Mouse (Mus musculus) neural tube, embryonic 13.5 days (tissue): ENCODE results near the gene Polr2b. TPM values are rescaled to one million over a fixed set of nuclear protein-coding genes. Genes with fewer than 3 reads are reported as not detected.

Source experiments
- ATAC-seq: fragments of 200-750 bp; cut with Nextera tagmentation; 2 replicates; pipeline ENCODE4 v1.8.0; 2017; ENCODE audit warnings: low read depth, mild to moderate bottlenecking, moderate TSS enrichment, moderate library complexity
- H3K27ac ChIP-seq: fragments of 300-500 bp; sonication (generic); replicated peaks from 2 replicates; pipeline ENCODE4 v1.5.1; 2015; ENCODE audit warnings: moderate library complexity, mild to moderate bottlenecking, inconsistent platforms
- H3K27me3 ChIP-seq: fragments of 300-500 bp; sonication (generic); 2 replicates; pipeline ENCODE4 v1.6.1; 2015; ENCODE audit warnings: mild to moderate bottlenecking, inconsistent platforms
- H3K36me3 ChIP-seq: fragments of 300-500 bp; sonication (generic); 2 replicates; pipeline ENCODE4 v1.6.1; 2015; ENCODE audit warnings: mild to moderate bottlenecking, inconsistent platforms
- H3K4me1 ChIP-seq: fragments of 300-500 bp; sonication (generic); replicated peaks from 2 replicates; pipeline ENCODE4 v1.6.1; 2015; ENCODE audit warnings: inconsistent platforms
- H3K4me2 ChIP-seq: fragments of 300-500 bp; sonication (generic); 2 replicates; pipeline ENCODE4 v1.6.1; 2015; ENCODE audit warnings: inconsistent platforms, mild to moderate bottlenecking, moderate library complexity
- H3K4me3 ChIP-seq: fragments of 300-500 bp; sonication (generic); 2 replicates; pipeline ENCODE4 v1.5.1; 2015; ENCODE audit warnings: mild to moderate bottlenecking, inconsistent platforms
- H3K9ac ChIP-seq: fragments of 300-500 bp; sonication (generic); 2 replicates; pipeline ENCODE4 v1.6.1; 2015; ENCODE audit warnings: moderate library complexity, mild to moderate bottlenecking, inconsistent platforms
- H3K9me3 ChIP-seq: fragments of 300-500 bp; sonication (generic); 2 replicates; pipeline ENCODE4 v1.6.1; 2016; ENCODE audit warnings: inconsistent platforms
- WGBS: fragments of 180-500 bp; shearing (Covaris S2); methylation state at CpG from one replicate; pipeline ENCODE4 v1.1.7; 2015; 5-methylcytosine and 5-hydroxymethylcytosine counted together
- polyA plus RNA-seq: library from polyadenylated mRNA; unstranded; fragments of >200 nt; fragmentation: Nextera tagmentation; extraction: Ambion mirVana; gene quantifications from 2 replicates; pipeline ENCODE4 v1.2.1, GENCODE M21; 2015

Polr2b gene
- polyA plus RNA-seq, 1 experiment from 2014 or later: 62.3 TPM

DNA sequence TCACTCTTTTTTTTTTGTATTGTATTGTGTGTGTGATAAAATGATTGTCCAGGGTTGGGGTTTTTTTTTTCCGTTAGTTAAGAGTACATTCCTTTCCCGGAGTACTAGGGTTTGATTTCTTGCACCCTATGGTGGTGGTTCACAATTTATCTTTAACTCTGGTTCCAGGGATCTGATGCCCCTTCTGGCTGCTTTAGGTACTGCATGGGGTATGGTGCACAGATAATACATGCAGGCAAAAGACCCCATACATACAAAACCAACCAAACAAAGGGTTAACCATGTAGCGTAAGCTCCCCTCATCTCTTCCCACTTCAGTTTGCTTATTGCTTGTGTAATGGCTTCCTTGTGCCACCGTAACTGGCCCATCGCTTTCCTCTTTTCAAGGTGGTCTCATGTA is 34.0 kb upstream of the Polr2b start:
- no peaks in the 10 kb centered on the region for H3K27me3 ChIP-seq
- no peaks in the 10 kb centered on the region for H3K9me3 ChIP-seq
- WGBS: 88% methylated on average over 5 of the region's 5 CpGs
- no peak overlapping the region for H3K9ac ChIP-seq
- no peak overlapping the region for H3K27ac ChIP-seq
- no peak overlapping the region for H3K4me3 ChIP-seq
- ATAC-seq: no peak
- no peak overlapping the region for H3K4me2 ChIP-seq
- H3K36me3 ChIP-seq: peaks cover 69% of the 10 kb centered on the region
- no peaks in the 10 kb centered on the region for H3K4me1 ChIP-seq

DNA sequence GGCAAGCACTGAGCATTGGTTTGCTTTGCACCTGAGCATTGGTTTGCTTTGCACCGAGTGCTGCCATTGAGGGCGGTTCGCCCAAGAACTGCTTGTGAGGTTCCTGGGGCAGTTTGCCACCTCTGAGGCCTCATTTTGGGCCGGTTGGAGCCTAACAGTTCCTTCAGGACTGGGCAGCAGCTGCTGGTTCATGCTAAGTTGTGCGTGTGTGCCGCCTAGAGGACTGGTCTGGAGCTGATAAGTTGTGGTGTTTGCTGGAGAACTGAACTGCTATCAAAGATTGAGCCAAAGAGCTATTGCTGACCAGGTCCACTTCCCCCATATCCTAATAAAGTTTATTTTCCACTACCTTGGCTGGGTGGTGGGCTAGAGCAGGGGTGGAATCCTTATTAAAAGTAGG is 32.7 kb upstream of the Polr2b start:
- peaks cover 74% of the 10 kb centered on the region for H3K36me3 ChIP-seq
- 94% methylated on average over 6 of the region's 6 CpGs for WGBS

DNA sequence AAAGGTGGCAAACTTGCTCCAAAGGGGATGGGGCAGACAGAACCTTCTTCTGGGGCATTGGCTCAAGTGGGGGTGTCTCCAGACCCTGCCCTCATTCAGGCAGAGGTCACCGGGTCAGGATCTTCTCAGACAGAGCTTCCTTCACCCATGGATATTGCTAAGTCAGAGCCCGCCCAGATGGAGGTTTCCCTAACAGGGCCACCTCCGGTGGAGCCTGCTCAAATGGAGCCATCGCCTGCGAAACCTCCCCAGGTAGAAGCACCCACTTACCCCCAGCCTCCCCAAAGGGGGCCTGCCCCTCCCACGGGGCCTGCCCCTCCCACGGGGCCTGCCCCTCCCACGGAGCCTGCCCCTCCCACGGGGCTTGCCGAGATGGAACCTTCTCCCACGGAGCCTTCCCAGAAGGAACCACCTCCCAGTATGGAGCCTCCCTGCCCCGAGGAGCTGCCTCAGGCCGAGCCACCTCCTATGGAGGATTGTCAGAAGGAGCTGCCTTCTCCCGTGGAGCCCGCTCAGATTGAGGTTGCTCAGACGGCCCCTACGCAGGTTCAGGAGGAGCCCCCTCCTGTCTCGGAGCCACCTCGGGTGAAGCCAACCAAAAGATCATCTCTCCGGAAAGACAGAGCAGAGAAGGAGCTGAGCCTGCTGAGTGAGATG is 28.3 kb upstream of the Polr2b start:
- Histone ChIP-seq H3K36me3 (peaks cover 59% of the 10 kb centered on the region), H3K4me1 (no peaks in the 10 kb centered on the region), H3K27me3 (no peaks in the 10 kb centered on the region), H3K9me3 (no peaks in the 10 kb centered on the region), H3K9ac (no peak overlapping the region), H3K4me3 (no peak overlapping the region), H3K4me2 (no peak overlapping the region), H3K27ac (no peak overlapping the region)
- ATAC-seq: no peak
- 86% methylated on average over 20 of the region's 20 CpGs for WGBS

More for the DNA sequence above, 32.7 kb upstream of the Polr2b start:
- Histone ChIP-seq H3K27me3 (no peaks in the 10 kb centered on the region), H3K4me3 (no peak overlapping the region), H3K9ac (no peak overlapping the region), H3K4me2 (no peak overlapping the region), H3K9me3 (no peaks in the 10 kb centered on the region), H3K4me1 (no peaks in the 10 kb centered on the region), H3K27ac (no peak overlapping the region)
- no peak for ATAC-seq

DNA sequence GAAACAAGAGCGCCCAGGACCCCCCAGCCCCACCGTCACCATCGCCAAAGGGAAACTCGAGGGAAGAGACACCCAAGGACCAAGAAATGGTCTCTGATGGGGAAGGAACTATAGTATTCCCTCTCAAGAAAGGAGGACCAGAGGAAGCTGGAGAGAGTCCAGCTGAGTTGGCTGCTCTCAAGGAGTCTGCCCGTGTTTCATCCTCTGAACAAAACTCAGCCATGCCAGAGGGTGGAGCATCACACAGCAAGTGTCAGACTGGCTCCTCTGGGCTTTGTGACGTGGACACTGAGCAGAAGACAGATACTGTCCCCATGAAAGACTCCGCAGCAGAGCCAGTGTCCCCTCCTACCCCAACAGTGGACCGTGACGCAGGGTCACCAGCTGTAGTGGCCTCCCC is 27.7 kb upstream of the Polr2b start:
- no peak for ATAC-seq
- no peak overlapping the region for H3K4me3 ChIP-seq
- no peak overlapping the region for H3K27ac ChIP-seq
- H3K4me2 ChIP-seq: no peak overlapping the region
- 90% methylated on average over 9 of the region's 9 CpGs for WGBS
- no peaks in the 10 kb centered on the region for H3K4me1 ChIP-seq
- H3K9me3 ChIP-seq: no peaks in the 10 kb centered on the region
- no peak overlapping the region for H3K9ac ChIP-seq
- peaks cover 58% of the 10 kb centered on the region for H3K36me3 ChIP-seq
- H3K27me3 ChIP-seq: no peaks in the 10 kb centered on the region

DNA sequence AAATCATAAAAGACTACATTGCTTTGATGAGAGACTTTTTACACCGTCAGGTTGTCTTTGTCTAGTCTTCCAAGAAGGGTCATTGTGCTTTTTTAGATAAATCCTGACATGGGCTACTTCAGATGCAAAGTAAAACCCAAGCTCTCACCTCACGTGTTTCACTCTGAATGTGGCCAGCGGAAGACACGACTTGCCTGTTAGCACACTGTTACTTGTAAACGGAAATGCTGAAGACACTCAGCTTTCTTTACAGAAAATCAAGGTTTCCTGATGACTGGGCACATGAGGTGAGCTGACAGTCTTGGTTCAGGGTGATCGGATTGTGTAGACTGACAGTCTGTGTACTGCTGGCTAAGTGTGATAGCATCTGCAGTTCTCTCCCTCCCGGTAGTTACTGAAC is 24.3 kb upstream of the Polr2b start:
- H3K27me3 ChIP-seq: no peaks in the 10 kb centered on the region
- WGBS: 84% methylated on average over 7 of the region's 7 CpGs
- H3K36me3 ChIP-seq: peaks cover 71% of the 10 kb centered on the region
- ATAC-seq: no peak
- no peaks in the 10 kb centered on the region for H3K9me3 ChIP-seq
- H3K4me2 ChIP-seq: no peak overlapping the region
- no peak overlapping the region for H3K9ac ChIP-seq
- H3K4me1 ChIP-seq: no peaks in the 10 kb centered on the region
- H3K27ac ChIP-seq: no peak overlapping the region
- H3K4me3 ChIP-seq: no peak overlapping the region

DNA sequence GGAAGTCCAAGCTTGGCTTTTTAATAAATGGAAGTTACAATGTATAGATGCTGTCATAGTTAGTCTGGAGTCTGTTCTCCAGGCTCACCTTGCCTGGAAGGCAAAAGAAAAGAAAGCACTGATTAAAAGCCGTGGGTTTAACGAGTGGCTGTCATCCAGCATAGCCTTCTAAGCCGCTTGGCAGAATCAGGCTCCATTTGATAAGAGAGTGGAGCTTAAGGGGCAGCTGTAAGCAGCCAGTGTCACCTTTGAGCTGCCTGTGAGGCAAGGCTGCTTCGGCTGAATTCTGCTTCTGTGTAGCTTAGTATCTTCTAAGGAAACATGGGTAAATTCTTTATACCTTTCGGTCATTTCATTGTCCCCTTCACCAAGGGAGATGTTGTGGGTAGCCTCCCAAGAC is 23.0 kb upstream of the Polr2b start:
- no peak overlapping the region for H3K9ac ChIP-seq
- H3K9me3 ChIP-seq: no peaks in the 10 kb centered on the region
- peaks cover 70% of the 10 kb centered on the region for H3K36me3 ChIP-seq
- no peak overlapping the region for H3K4me2 ChIP-seq
- no peaks in the 10 kb centered on the region for H3K4me1 ChIP-seq
- no peak overlapping the region for H3K27ac ChIP-seq
- WGBS: 85% methylated on average over 5 of the region's 5 CpGs
- H3K27me3 ChIP-seq: no peaks in the 10 kb centered on the region
- no peak for ATAC-seq
- H3K4me3 ChIP-seq: no peak overlapping the region

DNA sequence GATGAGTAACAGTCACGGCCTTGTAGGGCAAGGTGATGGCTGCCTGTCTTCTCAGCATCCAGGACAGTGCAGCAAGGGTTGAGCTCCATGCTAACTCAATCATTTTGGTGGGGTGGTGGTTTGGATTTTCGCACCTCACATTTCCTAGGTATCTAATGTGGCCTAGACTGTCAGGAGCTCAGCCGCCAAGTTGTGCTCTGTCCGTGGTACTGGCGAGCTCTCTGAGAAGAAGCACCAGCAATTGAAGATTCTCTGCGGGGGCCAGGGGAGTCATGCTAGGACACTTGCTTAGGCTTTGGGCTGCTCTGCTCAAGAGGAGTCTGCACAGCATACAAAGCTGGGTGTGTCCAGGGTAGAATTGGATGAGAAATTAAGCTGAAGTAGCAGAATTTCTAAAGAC is 22.0 kb upstream of the Polr2b start:
- no peaks in the 10 kb centered on the region for H3K27me3 ChIP-seq
- H3K27ac ChIP-seq: no peak overlapping the region
- no peaks in the 10 kb centered on the region for H3K9me3 ChIP-seq
- no peak overlapping the region for H3K4me2 ChIP-seq
- H3K4me1 ChIP-seq: no peaks in the 10 kb centered on the region
- H3K9ac ChIP-seq: no peak overlapping the region
- ATAC-seq: no peak
- peaks cover 70% of the 10 kb centered on the region for H3K36me3 ChIP-seq
- 88% methylated on average over 6 of the region's 6 CpGs for WGBS
- H3K4me3 ChIP-seq: no peak overlapping the region

DNA sequence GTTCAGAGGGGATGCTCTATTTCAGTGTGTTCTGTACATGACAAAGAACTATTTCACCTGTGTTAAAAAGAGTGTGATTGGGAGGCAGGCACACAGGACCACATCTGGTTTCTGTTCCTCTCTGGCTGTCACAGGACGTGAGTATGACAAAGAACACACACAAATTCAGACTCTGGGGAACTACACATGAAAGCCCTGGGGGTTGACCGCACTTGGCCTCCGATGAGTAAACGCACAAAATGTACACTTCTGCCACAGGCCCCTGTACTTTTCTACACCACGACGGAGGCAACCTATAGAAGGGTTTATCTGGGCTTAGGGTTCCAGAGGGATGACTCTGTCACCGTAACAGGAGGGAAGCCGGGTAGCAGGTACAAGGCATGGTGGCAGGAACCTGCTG is 20.3 kb upstream of the Polr2b start:
- no peak for ATAC-seq
- H3K9ac ChIP-seq: no peak overlapping the region

DNA sequence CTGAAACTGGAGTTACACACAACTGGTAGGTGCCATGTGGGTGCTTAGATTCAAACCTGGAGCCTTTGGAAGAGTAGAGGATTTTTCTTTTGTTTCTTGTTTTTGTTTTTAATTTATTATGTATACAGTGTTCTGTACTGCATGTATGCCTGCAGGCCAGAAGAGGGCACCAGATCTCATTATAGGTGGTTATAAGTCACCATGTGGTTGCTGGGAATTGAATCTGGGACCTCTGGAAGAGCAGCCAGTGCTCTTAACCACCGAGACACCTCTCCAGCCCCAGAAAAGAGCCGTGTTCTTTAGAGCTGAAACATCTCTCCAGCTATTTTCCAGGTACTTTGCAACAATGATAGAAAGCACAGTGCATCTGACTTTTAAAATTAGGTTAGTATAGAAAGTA is 19.3 kb upstream of the Polr2b start:
- ATAC-seq: no peak
- H3K36me3 ChIP-seq: peaks cover 87% of the 10 kb centered on the region
- WGBS: 92% methylated on average over 2 of the region's 2 CpGs
- no peak overlapping the region for H3K9ac ChIP-seq
- no peaks in the 10 kb centered on the region for H3K27me3 ChIP-seq
- no peak overlapping the region for H3K4me3 ChIP-seq
- no peaks in the 10 kb centered on the region for H3K4me1 ChIP-seq
- no peak overlapping the region for H3K27ac ChIP-seq
- no peaks in the 10 kb centered on the region for H3K9me3 ChIP-seq
- no peak overlapping the region for H3K4me2 ChIP-seq

More for the DNA sequence above, 20.3 kb upstream of the Polr2b start:
- no peak overlapping the region for H3K4me2 ChIP-seq
- H3K4me3 ChIP-seq: no peak overlapping the region
- H3K36me3 ChIP-seq: peaks cover 79% of the 10 kb centered on the region
- WGBS: 91% methylated on average over 8 of the region's 8 CpGs
- no peaks in the 10 kb centered on the region for H3K27me3 ChIP-seq
- H3K9me3 ChIP-seq: no peaks in the 10 kb centered on the region
- no peaks in the 10 kb centered on the region for H3K4me1 ChIP-seq
- H3K27ac ChIP-seq: no peak overlapping the region

DNA sequence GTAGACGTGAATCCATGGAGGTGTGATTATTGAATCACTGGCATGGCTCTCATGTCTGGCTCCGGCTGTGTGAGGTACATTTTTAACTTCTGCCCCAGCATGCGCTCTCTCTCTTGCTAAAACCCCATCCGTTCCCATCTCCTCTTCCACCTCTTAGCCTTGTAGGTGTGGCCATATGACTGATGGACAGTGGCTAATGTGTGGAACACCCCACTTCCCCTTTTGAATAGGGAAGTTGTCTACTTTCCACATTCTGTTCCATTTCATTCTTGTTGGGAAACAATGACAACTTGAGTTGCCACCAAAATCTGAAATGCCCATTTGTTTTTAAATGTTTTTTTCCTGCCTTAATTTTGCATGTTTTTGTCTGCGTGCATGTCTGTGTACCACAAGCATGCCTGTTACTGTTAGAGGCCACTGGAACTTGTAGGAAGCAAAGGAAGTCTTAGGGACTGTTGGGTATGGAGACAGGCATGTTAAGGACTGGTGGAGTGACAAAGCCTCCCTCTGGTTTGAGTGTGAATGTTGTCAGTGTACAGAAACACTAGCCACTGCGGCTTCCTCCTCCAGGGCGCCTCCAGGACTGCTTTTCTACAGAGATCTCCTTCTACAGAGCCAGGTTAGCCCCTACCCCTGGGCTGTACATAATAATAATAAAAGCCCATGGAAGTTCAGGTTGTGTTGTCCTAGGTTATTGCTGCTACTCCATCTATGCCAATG is 17.0 kb upstream of the Polr2b start:
- Histone ChIP-seq H3K4me3 (no peak overlapping the region), H3K4me2 (no peak overlapping the region), H3K27ac (no peak overlapping the region), H3K9me3 (no peaks in the 10 kb centered on the region), H3K4me1 (no peaks in the 10 kb centered on the region), H3K27me3 (no peaks in the 10 kb centered on the region), H3K36me3 (peaks cover 95% of the 10 kb centered on the region), H3K9ac (no peak overlapping the region)
- ATAC-seq: no peak
- WGBS: 93% methylated on average over 7 of the region's 7 CpGs

DNA sequence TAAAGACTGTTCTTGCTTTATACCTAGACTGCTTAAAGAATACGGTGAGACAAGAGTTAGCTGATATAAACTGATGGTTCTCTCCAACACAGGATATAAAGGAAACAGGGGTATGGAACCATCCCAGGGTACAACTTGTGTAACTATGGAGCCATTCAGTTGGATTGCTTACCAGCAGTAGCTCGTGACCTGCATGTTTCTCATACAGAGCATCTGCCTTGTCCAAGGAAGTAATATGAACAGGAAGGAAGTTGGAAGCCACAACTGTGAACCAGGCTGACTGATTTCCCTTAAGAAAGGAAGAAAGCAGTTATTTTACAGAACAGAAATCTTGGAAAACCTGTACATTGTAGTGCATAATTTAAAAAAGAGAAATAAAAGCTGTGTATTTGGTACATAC is 10.5 kb upstream of the Polr2b start:
- no peak for ATAC-seq
- H3K36me3 ChIP-seq: peaks cover 75% of the 10 kb centered on the region
- no peaks in the 10 kb centered on the region for H3K27me3 ChIP-seq
- H3K27ac ChIP-seq: no peak overlapping the region
- WGBS: 93% methylated on average over 2 of the region's 2 CpGs
- no peaks in the 10 kb centered on the region for H3K9me3 ChIP-seq
- H3K4me3 ChIP-seq: no peak overlapping the region
- no peak overlapping the region for H3K4me2 ChIP-seq
- no peak overlapping the region for H3K9ac ChIP-seq
- H3K4me1 ChIP-seq: no peaks in the 10 kb centered on the region

DNA sequence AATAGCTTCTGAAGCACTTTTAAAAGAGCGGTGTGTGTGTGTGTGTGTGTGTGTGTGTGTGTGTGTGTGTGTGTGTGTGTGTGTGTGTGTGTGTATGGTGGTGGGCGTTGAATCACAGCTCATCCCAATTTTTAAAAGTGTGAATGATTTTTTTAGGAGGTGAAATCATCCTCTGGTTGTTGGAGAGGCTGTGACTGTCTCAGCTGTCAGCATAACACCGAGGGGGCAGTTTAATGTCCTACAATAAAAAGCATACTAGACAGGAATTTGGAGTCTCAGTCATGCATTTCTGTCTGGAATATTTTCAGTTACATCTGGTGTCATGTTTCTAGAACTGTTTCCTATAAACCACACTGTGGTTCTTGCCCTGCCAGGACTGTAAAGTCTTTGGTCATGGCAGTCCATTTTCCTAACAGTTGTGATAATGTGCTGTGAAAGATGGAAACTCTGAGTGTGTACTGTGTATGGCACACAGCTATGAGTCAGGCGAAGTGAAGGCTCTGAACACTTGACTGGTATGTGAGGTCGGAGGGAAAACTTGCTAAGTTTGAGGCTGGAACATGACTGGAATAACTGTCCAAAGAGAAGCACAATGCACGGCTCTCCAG is 8.5 kb upstream of the Polr2b start:
- Histone ChIP-seq H3K36me3 (peaks cover 78% of the 10 kb centered on the region), H3K27me3 (no peaks in the 10 kb centered on the region), H3K27ac (no peak overlapping the region), H3K4me2 (no peak overlapping the region), H3K4me3 (no peak overlapping the region), H3K4me1 (no peaks in the 10 kb centered on the region), H3K9ac (no peak overlapping the region), H3K9me3 (no peaks in the 10 kb centered on the region)
- no peak for ATAC-seq
- 93% methylated on average over 6 of the region's 6 CpGs for WGBS
